Mouse (Mus musculus) midbrain, postnatal 0 days (tissue): ENCODE results near the gene Gimap7. TPM values are rescaled to one million over a fixed set of nuclear protein-coding genes. Genes with fewer than 3 reads are reported as not detected.

Experiments
- ATAC-seq: fragments of 200-750 bp; cut with Nextera tagmentation; 2 replicates; pipeline ENCODE4 v1.8.0; 2017; ENCODE audit warnings: moderate number of reproducible peaks, mild to moderate bottlenecking, moderate TSS enrichment, moderate library complexity; ENCODE audit not compliant: low FRiP score
- DNase-seq: peaks from one replicate; pipeline ENCODE4 v3.0.0-alpha.2; 2015; ENCODE audit warnings: low spot score
- H3K27ac ChIP-seq: fragments of 300-500 bp; sonication (generic); 2 replicates; pipeline ENCODE4 v1.5.1; 2014; ENCODE audit warnings: low read depth, mild to moderate bottlenecking, low read length, mixed read lengths
- H3K27me3 ChIP-seq: fragments of 300-500 bp; sonication (generic); 2 replicates; pipeline ENCODE4 v1.6.1; 2014; ENCODE audit warnings: low read length, control low read depth, mixed read lengths; ENCODE audit not compliant: insufficient read depth
- H3K36me3 ChIP-seq: fragments of 300-500 bp; sonication (generic); 2 replicates; pipeline ENCODE4 v1.6.1; 2014; ENCODE audit warnings: low read length, control low read depth, mixed read lengths; ENCODE audit not compliant: insufficient read depth
- H3K4me1 ChIP-seq: fragments of 300-500 bp; sonication (generic); 2 replicates; pipeline ENCODE4 v1.6.1; 2014; ENCODE audit warnings: mild to moderate bottlenecking, control low read depth, antibody characterized with exemption, low read length, mixed read lengths; ENCODE audit not compliant: insufficient read depth
- H3K4me2 ChIP-seq: fragments of 300-500 bp; sonication (generic); 2 replicates; pipeline ENCODE4 v1.6.1; 2014; ENCODE audit warnings: low read depth, mild to moderate bottlenecking, low read length, mixed read lengths; ENCODE audit not compliant: poor library complexity, severe bottlenecking
- H3K4me3 ChIP-seq: fragments of 300-500 bp; sonication (generic); 2 replicates; pipeline ENCODE4 v1.5.1; 2014; ENCODE audit warnings: low read depth, mild to moderate bottlenecking, low read length, moderate library complexity
- H3K9ac ChIP-seq: fragments of 300-500 bp; sonication (generic); replicated peaks from 2 replicates; pipeline ENCODE4 v1.6.1; 2014; ENCODE audit warnings: mild to moderate bottlenecking, low read length, moderate library complexity, mixed read lengths; ENCODE audit not compliant: poor library complexity, severe bottlenecking
- H3K9me3 ChIP-seq: fragments of 300-500 bp; sonication (generic); 2 replicates; pipeline ENCODE4 v1.6.1; 2016; ENCODE audit warnings: low read length, control low read depth
- CTCF ChIP-seq: IDR thresholded peaks from 2 replicates; pipeline ENCODE4 v1.5.1; 2016; ENCODE audit warnings: antibody characterized with exemption, mild to moderate bottlenecking
- WGBS: fragments of 180-500 bp; shearing (Covaris S2); extraction: QIAGEN DNeasy Blood & Tissue Kit; methylation state at CpG from one replicate; pipeline ENCODE4 v1.1.7; 2014; 5-methylcytosine and 5-hydroxymethylcytosine counted together
- polyA plus RNA-seq: library from polyadenylated mRNA; unstranded; fragments of >200 nt; fragmentation: Nextera tagmentation; extraction: Ambion mirVana; gene quantifications from 2 replicates; pipeline ENCODE4 v1.2.1, GENCODE M21; 2015
- total RNA-seq: library from RNA; depleted of rRNA; stranded (reverse); fragments of >200 nt; gene quantifications from 2 replicates; pipeline ENCODE4 v1.2.3, GENCODE M21; 2014; rRNA removed

Gimap7 gene
- total and polyA plus RNA-seq, 2 experiments from 2014 or later = not detected

DNA sequence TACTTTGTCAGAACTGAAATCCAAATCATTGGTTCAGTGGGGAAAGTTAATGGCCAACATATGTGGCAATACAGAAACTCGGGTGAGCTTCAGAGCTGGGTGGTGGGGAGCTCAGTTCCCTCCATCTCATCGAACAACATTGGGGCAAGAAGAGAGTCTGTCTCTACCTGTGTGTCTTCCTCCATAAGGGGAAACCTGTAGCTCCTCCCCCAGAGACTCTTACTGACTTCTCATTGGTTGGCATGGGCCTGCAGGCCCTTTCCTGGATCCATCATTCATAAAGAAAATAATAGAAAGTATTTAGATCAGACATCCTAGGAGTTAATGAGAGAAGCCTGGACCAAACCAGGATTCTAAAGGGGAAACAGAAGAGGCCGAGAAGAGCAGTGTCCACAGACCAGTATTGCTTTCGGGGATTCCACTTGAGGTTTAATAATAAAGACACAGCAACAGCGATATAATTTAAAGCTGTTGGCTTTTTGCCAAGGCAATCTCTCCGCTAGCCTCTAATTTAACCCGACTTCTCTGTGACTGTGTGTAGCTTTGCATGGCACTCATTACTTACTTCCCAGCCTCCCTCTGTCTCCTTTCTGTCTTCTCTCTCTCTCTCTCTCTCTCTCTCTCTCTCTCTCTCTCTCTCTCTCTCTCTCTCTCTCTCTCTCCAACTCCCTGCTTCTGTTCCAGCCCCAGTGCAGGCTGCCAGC, 45.3 kb downstream of the Gimap7 start:
- no peaks in the 10 kb centered on the region for H3K27me3 ChIP-seq
- no peak overlapping the region for H3K9ac ChIP-seq
- H3K4me2 ChIP-seq = no peak overlapping the region
- no peaks in the 10 kb centered on the region for H3K36me3 ChIP-seq
- no peak overlapping the region for H3K27ac ChIP-seq
- ATAC-seq = no peak
- TF ChIP-seq CTCF = no peak
- no peak for DNase-seq
- no peaks in the 10 kb centered on the region for H3K9me3 ChIP-seq
- no peak overlapping the region for H3K4me3 ChIP-seq
- H3K4me1 ChIP-seq = no peaks in the 10 kb centered on the region
- 70% methylated on average over 7 of the region's 7 CpGs for WGBS

DNA sequence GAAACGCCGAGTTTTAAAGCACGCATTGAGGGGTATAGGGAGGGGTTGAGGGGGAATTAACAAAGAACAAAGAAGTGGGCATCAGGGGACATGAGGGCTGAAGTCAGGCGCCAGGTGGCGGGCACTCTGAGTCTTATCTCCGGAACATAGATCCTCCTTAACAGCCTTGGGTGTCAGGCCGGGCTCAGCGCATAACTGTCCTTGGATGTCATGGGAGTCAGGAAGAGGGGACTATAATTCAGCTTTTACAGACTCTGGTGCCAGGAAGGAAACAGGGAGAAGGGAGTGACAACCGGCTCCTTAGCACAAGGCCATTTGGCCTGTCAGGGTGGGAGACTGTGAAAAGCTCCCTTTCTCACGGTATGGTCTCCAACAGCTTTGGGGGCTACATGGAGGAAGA, 46.1 kb downstream of the Gimap7 start:
- DNase-seq (no peak), ATAC-seq (no peak)
- H3K36me3 ChIP-seq = no peaks in the 10 kb centered on the region
- no peaks in the 10 kb centered on the region for H3K9me3 ChIP-seq
- no peak overlapping the region for H3K4me3 ChIP-seq
- 95% methylated on average over 10 of the region's 10 CpGs for WGBS
- TF ChIP-seq CTCF = no peak
- no peaks in the 10 kb centered on the region for H3K4me1 ChIP-seq
- H3K27me3 ChIP-seq = no peaks in the 10 kb centered on the region
- H3K9ac ChIP-seq = no peak overlapping the region
- H3K4me2 ChIP-seq = no peak overlapping the region
- H3K27ac ChIP-seq = no peak overlapping the region

DNA sequence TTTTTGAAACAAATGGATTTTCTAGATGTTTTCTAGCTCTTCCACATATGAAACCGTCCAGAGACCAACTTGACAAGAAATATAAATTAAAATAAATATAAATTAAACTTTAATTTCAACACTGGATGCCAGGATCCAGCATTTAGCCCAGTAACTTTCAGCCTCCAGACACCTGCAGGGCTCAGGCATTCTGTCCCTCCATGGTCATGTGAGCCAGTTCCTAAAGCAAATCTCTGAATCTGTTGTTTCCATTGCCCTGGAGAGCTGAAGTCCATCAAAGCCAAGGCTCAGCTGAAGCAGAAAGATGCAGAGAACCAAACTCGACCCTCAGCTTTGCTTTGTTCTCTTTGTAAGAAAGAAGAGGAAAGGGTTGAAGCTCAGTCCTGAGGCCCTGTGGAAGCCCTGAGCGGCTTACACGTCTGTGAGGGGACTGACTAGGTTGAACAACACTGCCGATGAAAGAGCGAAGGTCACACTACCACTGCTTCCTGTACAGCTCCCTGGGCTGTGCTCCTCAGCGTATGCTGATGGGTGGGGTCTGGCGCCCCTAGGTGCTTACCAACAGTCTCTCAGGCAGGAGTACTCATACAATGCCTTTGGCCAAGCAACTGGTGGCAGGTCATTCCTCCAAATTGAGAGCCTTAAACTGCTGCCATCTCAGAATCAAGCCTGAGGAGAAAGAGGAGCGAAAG, 49.9 kb downstream of the Gimap7 start:
- Histone ChIP-seq H3K27ac (no peak overlapping the region), H3K27me3 (no peaks in the 10 kb centered on the region), H3K9ac (no peak overlapping the region), H3K9me3 (no peaks in the 10 kb centered on the region), H3K4me2 (no peak overlapping the region), H3K4me1 (no peaks in the 10 kb centered on the region), H3K36me3 (no peaks in the 10 kb centered on the region), H3K4me3 (no peak overlapping the region)
- no peak for TF ChIP-seq CTCF
- 75% methylated on average over 9 of the region's 9 CpGs for WGBS
- ATAC-seq = no peak
- no peak for DNase-seq

DNA sequence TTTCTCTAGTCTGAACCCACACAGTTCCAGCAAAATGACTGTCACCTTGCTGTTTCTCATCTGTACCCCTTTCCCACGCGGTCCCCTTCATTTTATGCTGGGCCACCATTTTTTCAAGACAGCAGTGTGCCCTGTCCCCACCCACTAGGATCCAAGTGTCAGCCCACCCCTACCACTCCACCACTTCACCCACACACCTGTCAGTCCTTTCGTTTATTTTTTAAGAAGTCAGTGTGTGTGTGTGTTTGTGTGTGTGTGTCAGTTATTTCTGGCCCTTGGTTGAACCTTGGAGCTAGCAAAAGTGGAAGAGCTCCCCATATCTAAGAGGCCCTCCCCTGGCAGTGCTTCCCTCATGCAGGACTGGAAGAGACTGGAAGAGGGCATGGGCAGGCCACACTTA, 50.5 kb downstream of the Gimap7 start:
- H3K27ac ChIP-seq = no peak overlapping the region
- no peak overlapping the region for H3K4me3 ChIP-seq
- DNase-seq = no peak
- H3K27me3 ChIP-seq = no peaks in the 10 kb centered on the region
- H3K4me2 ChIP-seq = no peak overlapping the region
- no peaks in the 10 kb centered on the region for H3K36me3 ChIP-seq
- no peak for ATAC-seq
- 95% methylated on average over 3 of the region's 3 CpGs for WGBS
- H3K9me3 ChIP-seq = no peaks in the 10 kb centered on the region
- no peaks in the 10 kb centered on the region for H3K4me1 ChIP-seq
- no peak for TF ChIP-seq CTCF
- no peak overlapping the region for H3K9ac ChIP-seq

DNA sequence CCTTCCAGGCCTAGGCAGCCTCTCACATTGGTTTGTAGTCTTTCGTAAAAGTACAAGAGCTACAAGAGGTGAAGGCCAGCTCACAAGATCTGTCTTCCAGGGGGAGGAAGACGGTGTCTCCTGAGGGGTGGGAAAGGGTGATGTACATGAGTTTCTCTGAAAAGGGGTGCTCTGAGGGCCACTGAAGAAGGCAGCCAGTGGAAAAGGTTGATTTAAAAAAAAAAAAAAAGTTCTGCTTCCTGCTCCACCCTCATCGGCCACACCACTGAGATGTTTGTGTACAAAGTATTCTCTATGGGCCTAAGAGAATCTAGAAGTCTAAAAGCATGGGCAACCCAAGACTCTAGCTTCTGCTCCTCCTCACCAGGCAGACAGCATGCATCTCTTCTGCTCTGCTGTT, 52.3 kb downstream of the Gimap7 start, which contains the start of gene Gimap3:
Gene Gimap3, minus strand, starts transcription at position 156 of the 400 bp plus-strand sequence.
- no peaks in the 10 kb centered on the region for H3K36me3 ChIP-seq
- no peak within 1 kb of the TSS for H3K4me3 ChIP-seq
- no peaks in the 10 kb centered on the region for H3K27me3 ChIP-seq
- no peaks in the 10 kb centered on the region for H3K9me3 ChIP-seq
- no peak within 1 kb of the TSS for H3K4me2 ChIP-seq
- 91% methylated on average over 3 of the region's 3 CpGs for WGBS
- ATAC-seq = no peak
- no peak within 1 kb of the TSS for H3K9ac ChIP-seq
- no peak for TF ChIP-seq CTCF
- H3K4me1 ChIP-seq = no peaks in the 10 kb centered on the region
- no peak for DNase-seq
- H3K27ac ChIP-seq = no peak within 1 kb of the TSS

DNA sequence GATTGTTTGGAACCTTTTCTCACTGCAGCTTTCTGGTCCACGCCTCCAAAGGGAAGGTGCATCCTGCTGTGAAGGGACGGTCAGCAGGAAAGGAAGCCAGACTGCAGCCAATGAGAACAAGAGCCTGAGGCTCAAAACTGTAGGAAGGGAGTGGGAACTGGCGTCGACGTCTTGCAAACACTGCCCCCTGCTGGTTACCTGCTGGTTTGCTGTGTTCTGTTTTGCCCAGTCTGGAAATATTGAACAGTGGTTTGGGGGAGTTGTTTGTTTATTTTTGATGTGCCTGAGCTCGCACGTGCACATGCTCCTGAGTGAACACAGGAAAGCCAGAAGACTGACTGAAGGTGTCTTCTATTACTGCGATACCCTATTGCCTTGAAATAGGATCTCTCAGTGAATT, 53.6 kb downstream of the Gimap7 start:
- WGBS = 12% methylated on average over 8 of the region's 8 CpGs
- no peaks in the 10 kb centered on the region for H3K4me1 ChIP-seq
- no peak overlapping the region for H3K4me2 ChIP-seq

More for the DNA sequence above, 53.6 kb downstream of the Gimap7 start:
- H3K36me3 ChIP-seq = no peaks in the 10 kb centered on the region
- TF ChIP-seq CTCF = peak; percentile 87
- H3K27me3 ChIP-seq = no peaks in the 10 kb centered on the region
- ATAC-seq (no peak), DNase-seq (peak; percentile 80)
- H3K4me3 ChIP-seq = no peak overlapping the region
- H3K9me3 ChIP-seq = no peaks in the 10 kb centered on the region
- H3K9ac ChIP-seq = no peak overlapping the region
- H3K27ac ChIP-seq = no peak overlapping the region

Other genes with a start within 250 kb of the Gimap7 start
- gene Atp6v0e2, start 181.0 kb upstream of the Gimap7 start, total RNA-seq = 398 and 447 TPM in 2 replicates
- 497 and 556 TPM in 2 replicates for gene Atp6v0e2, start 181.0 kb upstream of the Gimap7 start, polyA plus RNA-seq
- 29.4 and 82.4 TPM in 2 replicates for gene Lrrc61, start 163.8 kb upstream of the Gimap7 start, total RNA-seq
- 21.4 and 23.3 TPM in 2 replicates for gene Lrrc61, start 163.8 kb upstream of the Gimap7 start, polyA plus RNA-seq
- 4.6 and 6.6 TPM in 2 replicates for gene Rarres2, start 145.8 kb upstream of the Gimap7 start, total RNA-seq
- 7.4 and 10.6 TPM in 2 replicates for gene Rarres2, start 145.8 kb upstream of the Gimap7 start, polyA plus RNA-seq
- gene Gm45021, start 129.0 kb upstream of the Gimap7 start, total RNA-seq = not detected in 2 replicates
- not detected in 2 replicates for gene Gm45021, start 129.0 kb upstream of the Gimap7 start, polyA plus RNA-seq
- gene Repin1, start 124.7 kb upstream of the Gimap7 start, total RNA-seq = 76.5 and 91.5 TPM in 2 replicates
- gene Repin1, start 124.7 kb upstream of the Gimap7 start, polyA plus RNA-seq = 41.2 and 42.8 TPM in 2 replicates
- gene Gm44965, start 124.7 kb upstream of the Gimap7 start, total RNA-seq = not detected in 2 replicates
- 0.75 and 1.7 TPM in 2 replicates for gene Gm44965, start 124.7 kb upstream of the Gimap7 start, polyA plus RNA-seq
- 8.6 and 9.5 TPM in 2 replicates for gene Zfp775, start 116.6 kb upstream of the Gimap7 start, total RNA-seq
- gene Zfp775, start 116.6 kb upstream of the Gimap7 start, polyA plus RNA-seq = 8.6 and 9.5 TPM in 2 replicates
- gene AI854703, start 91.9 kb upstream of the Gimap7 start, total RNA-seq = 51.7 and 57.1 TPM in 2 replicates
- 28.5 and 30.2 TPM in 2 replicates for gene AI854703, start 91.9 kb upstream of the Gimap7 start, polyA plus RNA-seq
- 0.60 and 0.76 TPM in 2 replicates for gene Gimap8, start 71.4 kb upstream of the Gimap7 start, total RNA-seq
- 0.45 and 0.53 TPM in 2 replicates for gene Gimap8, start 71.4 kb upstream of the Gimap7 start, polyA plus RNA-seq
- 0.55 and 0.71 TPM in 2 replicates for gene Gimap9, start 42.5 kb upstream of the Gimap7 start, total RNA-seq
- 1.1 TPM in 2 replicates for gene Gimap9, start 42.5 kb upstream of the Gimap7 start, polyA plus RNA-seq
- gene Gimap4, start 34.1 kb upstream of the Gimap7 start, total RNA-seq = 0.66 and 0.77 TPM in 2 replicates
- 0.25 and 0.48 TPM in 2 replicates for gene Gimap4, start 34.1 kb upstream of the Gimap7 start, polyA plus RNA-seq
- 3.0 and 6.1 TPM in 2 replicates for gene Gimap6, start 10.4 kb upstream of the Gimap7 start, total RNA-seq
- gene Gimap6, start 10.4 kb upstream of the Gimap7 start, polyA plus RNA-seq = 5.4 and 5.7 TPM in 2 replicates
- not detected in 2 replicates for gene Gm28053, start within 50 bp of the Gimap7 start, total RNA-seq
- not detected in 2 replicates for gene Gm28053, start within 50 bp of the Gimap7 start, polyA plus RNA-seq
- 1.6 and 2.1 TPM in 2 replicates for gene Gimap1, start 20.4 kb downstream of the Gimap7 start, total RNA-seq
- gene Gimap1, start 20.4 kb downstream of the Gimap7 start, polyA plus RNA-seq = 2.9 and 4.0 TPM in 2 replicates
- 0.33 and 0.38 TPM in 2 replicates for gene Gimap5, start 27.6 kb downstream of the Gimap7 start, total RNA-seq
- gene Gimap5, start 27.6 kb downstream of the Gimap7 start, polyA plus RNA-seq = 1.3 and 1.4 TPM in 2 replicates
- not detected in 2 replicates for gene Gimap3, start 52.2 kb downstream of the Gimap7 start, total RNA-seq
- gene Gimap3, start 52.2 kb downstream of the Gimap7 start, polyA plus RNA-seq = not detected in 2 replicates
- gene Tmem176a, start 122.3 kb downstream of the Gimap7 start, total RNA-seq = 15.1 and 24.3 TPM in 2 replicates
- 27.0 and 31.6 TPM in 2 replicates for gene Tmem176a, start 122.3 kb downstream of the Gimap7 start, polyA plus RNA-seq
- gene Tmem176b, start 122.9 kb downstream of the Gimap7 start, total RNA-seq = 65.5 and 70.7 TPM in 2 replicates
- gene Tmem176b, start 122.9 kb downstream of the Gimap7 start, polyA plus RNA-seq = 107 and 112 TPM in 2 replicates
- not detected in 2 replicates for gene Aoc1, start 154.3 kb downstream of the Gimap7 start, total RNA-seq
- 0.14 and 0.23 TPM in 2 replicates for gene Aoc1, start 154.3 kb downstream of the Gimap7 start, polyA plus RNA-seq
- gene 1600015I10Rik, start 211.3 kb downstream of the Gimap7 start, total RNA-seq = not detected in 2 replicates
- not detected in 2 replicates for gene 1600015I10Rik, start 211.3 kb downstream of the Gimap7 start, polyA plus RNA-seq